Mouse (Mus musculus) Patski (cell line): ENCODE measurements around the gene Adora2a. TPM values are rescaled to one million over a fixed set of nuclear protein-coding genes. Genes with fewer than 3 reads are reported as not detected.

Source experiments
- ATAC-seq: fragments of 100-300 bp; one replicate; pipeline ENCODE4 v1.8.0; 2021
- CTCF ChIA-PET: fragments of 350-600 bp; sonication (Branson Sonifier 250); formaldehyde crosslinking; loops from one replicate; lab custom pipeline; 2022; ENCODE audit warnings: inconsistent platforms; lab: Charles Lee
- POLR2A ChIA-PET: fragments of 350-600 bp; sonication (Branson Sonifier 250); formaldehyde crosslinking; loops from one replicate; lab custom pipeline; 2022; ENCODE audit warnings: antibody characterized with exemption, inconsistent platforms; lab: Charles Lee
- DNase-seq: peaks from one replicate; pipeline ENCODE4 v3.0.0-alpha.2; 2011; ENCODE audit warnings: low read depth, low spot score
- H3K27me3 ChIP-seq: fragments of 371-371 bp; one replicate; pipeline ENCODE4 v1.5.1; 2021
- CTCF ChIP-seq: fragments of 100-300 bp; IDR thresholded peaks from one replicate; pipeline ENCODE4 v1.5.1; 2021
- in situ Hi-C: fragments of 300-500 bp; cut with MboI; formaldehyde crosslinking; loops from 3 replicates; pipeline ENCODE4 v1.11.1; 2018; ENCODE audit warnings: low pct_unique_long_range_greater_than_20kb, mixed read lengths
- polyA plus RNA-seq: library from polyadenylated mRNA; unstranded; gene quantifications from one replicate; pipeline ENCODE4 v1.2.3, GENCODE M21; 2021

Adora2a gene
- polyA plus RNA-seq, 1 experiment from 2014 or later: 0.83 TPM

DNA sequence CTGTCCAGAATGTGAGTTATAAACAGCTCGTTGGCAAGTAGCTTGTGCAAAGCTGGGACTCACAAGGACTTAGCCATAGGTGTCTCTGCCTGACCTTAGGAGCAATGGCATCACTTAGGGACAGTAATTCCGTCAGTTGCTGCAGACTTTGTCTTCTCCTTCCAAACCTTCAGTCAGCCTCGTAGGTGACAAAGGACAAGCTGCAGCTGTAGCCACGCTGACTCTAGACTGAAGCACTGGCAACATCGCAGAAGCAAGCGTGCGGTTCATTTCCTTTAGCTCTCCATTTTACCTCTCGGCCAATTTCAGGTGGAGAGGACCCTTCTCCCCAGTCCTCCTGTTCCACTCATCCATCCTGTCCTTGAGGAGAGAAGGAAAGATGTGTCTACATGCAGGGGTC lies 7.3 kb downstream of the Adora2a start:
- ATAC-seq (no peak), DNase-seq (no peak)
- no peak for TF ChIP-seq CTCF
- CTCF ChIA-PET: interaction anchor here (1.1 to 1.7 kb wide), 3 partner anchors 17 to 115 kb away, joined by 3 to 4 read pairs (median 4); no protein-coding TSS in a partner anchor
- H3K27me3 ChIP-seq: no peaks in the 10 kb centered on the region
- POLR2A ChIA-PET: no interaction called here
- in situ Hi-C loops: no loop called here

DNA sequence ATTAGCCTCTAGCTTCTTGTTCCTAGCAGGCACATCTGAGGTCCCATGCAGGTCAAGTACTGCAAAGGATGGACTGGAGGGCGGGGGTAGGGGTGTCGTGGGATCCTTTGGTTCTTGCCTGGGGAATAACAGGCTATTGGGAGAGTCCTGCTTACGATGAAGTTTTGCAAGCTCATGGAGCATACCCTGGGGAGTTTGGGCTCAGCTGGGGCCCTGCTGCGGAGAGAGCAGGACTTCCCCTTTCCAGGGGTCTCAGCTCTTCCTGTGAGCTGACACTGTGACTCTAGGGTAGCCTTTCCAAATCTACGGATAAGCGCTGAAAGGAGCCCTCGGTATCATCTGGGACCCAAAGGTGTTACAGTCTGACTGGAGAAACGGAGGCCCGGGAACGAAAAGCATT lies 7.7 kb downstream of the Adora2a start:
- ChIA-PET CTCF (interaction anchor here (1.7 kb wide), 1 partner anchor 115 kb away, joined by 4 read pairs; no protein-coding TSS in a partner anchor), POLR2A (no interaction called here)
- in situ Hi-C loops: no loop called here
- H3K27me3 ChIP-seq: no peaks in the 10 kb centered on the region
- no peak for TF ChIP-seq CTCF
- DNase-seq: no peak
- no peak for ATAC-seq

DNA sequence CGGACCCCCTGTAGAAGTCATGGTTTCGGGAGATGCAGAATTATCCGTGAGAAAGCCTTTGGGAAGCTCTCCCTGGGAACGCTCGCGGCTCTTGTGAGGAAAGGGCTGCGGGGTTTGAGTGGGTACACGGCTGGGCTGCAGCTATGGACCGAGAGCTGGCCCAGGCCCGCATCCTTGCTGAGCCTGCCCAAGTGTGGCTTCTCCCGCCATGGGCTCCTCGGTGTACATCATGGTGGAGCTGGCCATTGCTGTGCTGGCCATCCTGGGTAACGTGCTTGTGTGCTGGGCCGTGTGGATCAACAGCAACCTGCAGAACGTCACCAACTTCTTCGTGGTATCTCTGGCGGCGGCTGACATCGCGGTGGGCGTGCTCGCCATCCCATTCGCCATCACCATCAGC lies 9.1 kb downstream of the Adora2a start:
- TF ChIP-seq CTCF: no peak
- ChIA-PET CTCF (interaction anchor here (0.9 to 1.2 kb wide), 2 partner anchors 15 to 23 kb away, joined by 3 read pairs; no protein-coding TSS in a partner anchor), POLR2A (no interaction called here)
- H3K27me3 ChIP-seq: no peaks in the 10 kb centered on the region
- ATAC-seq (no peak), DNase-seq (no peak)
- in situ Hi-C loops: no loop called here

DNA sequence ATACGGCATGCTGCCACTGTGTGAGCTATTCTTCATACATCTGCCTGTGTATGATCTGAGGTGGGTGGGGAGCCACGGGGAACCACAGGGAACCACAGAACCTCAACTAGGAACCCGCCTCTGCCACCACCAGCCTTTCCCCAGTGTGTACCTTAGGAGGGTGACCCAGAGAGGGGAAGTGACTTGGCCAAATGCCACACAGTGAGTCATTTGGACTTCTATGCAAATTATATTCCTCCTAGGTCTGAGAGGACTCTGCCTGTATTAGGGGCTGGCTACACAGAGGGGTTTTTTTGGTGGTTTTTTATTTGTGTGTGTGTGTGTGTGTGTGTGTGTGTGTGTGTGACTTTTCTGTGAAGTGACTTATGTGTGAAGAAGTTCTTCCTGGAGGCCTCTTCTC lies 9.9 kb downstream of the Adora2a start:
- POLR2A ChIA-PET: no interaction called here
- H3K27me3 ChIP-seq: no peaks in the 10 kb centered on the region
- peak; percentile 60 for ATAC-seq
- TF ChIP-seq CTCF: no peak
- peak; percentile 50 for DNase-seq
- CTCF ChIA-PET: no interaction called here
- in situ Hi-C loops: no loop called here

DNA sequence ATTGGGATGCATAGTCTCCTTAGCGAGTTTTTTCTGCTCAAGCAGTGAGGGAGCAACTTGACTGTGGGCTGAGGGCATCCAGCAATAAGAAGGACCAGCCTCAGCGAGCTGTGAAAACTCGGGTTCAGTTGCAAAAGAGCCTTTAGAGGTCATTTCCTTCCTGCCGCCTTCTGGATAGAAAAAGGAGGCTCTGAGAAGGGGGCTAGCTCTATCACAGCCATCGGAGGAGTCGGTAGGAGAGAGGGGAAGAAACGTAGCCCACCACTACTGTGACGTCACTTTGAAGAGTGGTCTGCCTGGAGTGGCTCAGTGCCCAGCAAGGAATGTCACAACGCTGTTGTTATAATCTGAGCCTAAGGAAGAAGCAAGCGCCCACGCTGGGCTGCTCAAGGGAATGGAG lies 10.4 kb downstream of the Adora2a start:
- POLR2A ChIA-PET: no interaction called here
- ATAC-seq: no peak

DNA sequence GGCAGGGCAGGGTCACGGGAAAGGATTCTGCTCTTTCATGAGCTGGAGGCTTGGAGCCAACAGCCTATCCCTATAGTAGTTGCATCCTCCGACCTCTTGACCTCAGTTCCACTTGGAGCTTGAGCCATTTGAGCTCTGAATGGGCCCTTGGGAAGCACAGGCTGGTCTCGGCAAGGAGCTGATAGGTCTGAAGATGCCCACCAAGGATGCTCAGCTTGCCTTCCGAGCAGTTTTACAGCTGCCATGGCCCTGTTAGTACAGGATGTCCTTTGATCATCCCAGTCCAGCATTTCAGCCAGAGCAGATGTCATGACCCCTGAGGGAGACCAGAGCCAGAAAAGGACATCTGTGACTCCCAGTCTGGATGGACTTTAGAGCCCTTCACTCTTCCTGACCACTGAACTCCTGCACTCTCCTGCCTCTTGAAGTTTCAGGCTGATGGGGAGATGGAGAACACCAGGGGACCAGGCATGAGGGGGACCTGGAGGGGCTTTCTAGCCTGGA lies 11.6 kb downstream of the Adora2a start:
- no peak for DNase-seq

More for the DNA sequence above, 10.4 kb downstream of the Adora2a start:
- CTCF ChIA-PET: no interaction called here
- no peak for TF ChIP-seq CTCF
- H3K27me3 ChIP-seq: no peaks in the 10 kb centered on the region
- DNase-seq: no peak
- in situ Hi-C loops: no loop called here

DNA sequence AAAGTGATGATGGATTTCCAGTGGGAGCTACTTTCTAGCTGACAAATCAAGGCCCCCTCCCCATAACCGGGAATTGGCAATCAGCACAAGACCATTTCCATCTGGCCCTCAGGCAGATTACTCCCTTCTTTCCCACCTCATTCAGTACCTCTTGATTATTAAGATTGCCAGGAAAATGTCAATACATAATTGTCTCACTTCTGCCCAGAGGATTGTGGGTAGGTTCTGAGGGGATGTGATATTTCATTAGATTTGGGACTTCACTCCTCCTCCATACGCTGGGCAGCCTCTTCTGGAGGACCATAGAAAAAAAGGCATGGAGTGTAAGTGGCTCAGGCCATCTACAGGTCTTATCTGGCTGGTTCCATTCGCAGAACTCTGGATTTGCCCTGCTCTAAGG lies 15.6 kb downstream of the Adora2a start:
- DNase-seq: no peak
- no peak for ATAC-seq
- TF ChIP-seq CTCF: no peak
- ChIA-PET CTCF (no interaction called here), POLR2A (no interaction called here)
- in situ Hi-C loops: no loop called here
- no peaks in the 10 kb centered on the region for H3K27me3 ChIP-seq

More for the DNA sequence above, 11.6 kb downstream of the Adora2a start:
- POLR2A ChIA-PET: no interaction called here
- H3K27me3 ChIP-seq: no peaks in the 10 kb centered on the region
- no peak for TF ChIP-seq CTCF
- no peak for ATAC-seq
- CTCF ChIA-PET: no interaction called here
- in situ Hi-C loops: no loop called here

DNA sequence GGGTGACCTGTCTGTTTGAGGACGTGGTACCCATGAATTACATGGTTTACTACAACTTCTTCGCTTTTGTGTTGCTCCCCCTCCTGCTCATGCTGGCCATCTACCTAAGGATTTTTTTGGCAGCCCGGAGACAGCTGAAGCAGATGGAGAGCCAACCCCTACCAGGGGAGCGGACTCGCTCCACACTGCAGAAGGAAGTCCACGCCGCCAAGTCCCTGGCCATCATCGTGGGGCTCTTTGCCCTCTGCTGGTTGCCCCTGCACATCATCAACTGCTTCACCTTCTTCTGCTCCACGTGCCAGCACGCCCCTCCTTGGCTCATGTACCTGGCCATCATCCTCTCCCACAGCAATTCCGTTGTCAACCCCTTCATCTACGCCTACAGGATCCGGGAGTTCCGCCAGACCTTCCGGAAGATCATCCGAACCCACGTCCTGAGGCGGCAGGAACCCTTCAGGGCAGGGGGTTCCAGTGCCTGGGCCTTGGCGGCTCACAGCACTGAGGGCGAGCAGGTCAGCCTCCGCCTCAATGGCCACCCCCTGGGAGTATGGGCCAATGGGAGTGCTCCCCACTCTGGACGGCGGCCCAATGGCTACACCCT lies 16.6 kb downstream of the Adora2a start:
- no peaks in the 10 kb centered on the region for H3K27me3 ChIP-seq
- CTCF ChIA-PET: interaction anchor here (1.5 kb wide), 1 partner anchor 105 kb away, joined by 3 read pairs; no protein-coding TSS in a partner anchor
- DNase-seq: no peak
- TF ChIP-seq CTCF: no peak
- in situ Hi-C loops: no loop called here
- POLR2A ChIA-PET: no interaction called here
- ATAC-seq: no peak

DNA sequence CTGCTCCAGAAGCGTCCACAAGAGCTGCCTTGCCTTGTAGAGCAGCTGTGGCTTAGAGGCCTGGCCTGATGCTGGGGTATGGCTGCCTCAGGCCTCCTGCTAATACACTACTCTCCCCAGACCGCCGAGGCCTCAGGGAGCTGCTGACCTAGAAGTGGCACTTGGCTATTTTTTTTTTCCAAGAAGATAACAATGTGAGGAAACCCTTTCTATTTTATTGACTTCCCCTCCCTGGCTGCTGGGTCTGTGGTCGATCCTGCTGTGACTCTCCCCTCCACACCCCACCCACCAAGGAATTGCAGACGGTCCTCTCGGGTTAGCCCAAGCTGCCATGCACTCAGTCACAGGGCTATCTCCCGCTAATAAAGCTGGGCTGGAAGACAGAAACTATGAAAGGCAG lies 17.5 kb downstream of the Adora2a start:
- DNase-seq (no peak), ATAC-seq (no peak)
- in situ Hi-C loops: no loop called here
- TF ChIP-seq CTCF: no peak
- ChIA-PET CTCF (interaction anchor here (1.5 kb wide), 1 partner anchor 105 kb away, joined by 3 read pairs; no protein-coding TSS in a partner anchor), POLR2A (no interaction called here)
- no peaks in the 10 kb centered on the region for H3K27me3 ChIP-seq

DNA sequence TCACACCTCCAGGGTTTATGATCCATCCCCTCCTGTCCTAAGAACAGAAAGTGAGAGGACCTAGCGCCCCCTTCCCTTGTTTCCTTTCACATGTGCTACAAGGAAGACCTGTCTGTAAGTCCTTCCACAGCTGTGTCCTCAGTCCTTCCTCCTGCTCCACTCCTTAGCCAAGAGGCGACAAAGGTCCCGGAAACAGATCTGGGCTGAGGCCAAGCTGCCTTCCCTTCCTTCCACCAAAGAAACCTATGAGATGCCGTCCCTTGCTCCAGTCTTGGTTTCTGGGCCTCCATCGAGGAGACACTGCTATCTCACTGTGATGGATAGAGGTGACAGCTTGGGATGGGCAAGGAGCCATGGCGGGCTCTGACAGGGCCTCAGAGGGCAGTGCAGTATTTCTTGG lies 18.4 kb downstream of the Adora2a start:
- H3K27me3 ChIP-seq: no peaks in the 10 kb centered on the region
- TF ChIP-seq CTCF: no peak
- ChIA-PET POLR2A (no interaction called here), CTCF (interaction anchor here (1.5 kb wide), 1 partner anchor 104 kb away, joined by 3 read pairs; no protein-coding TSS in a partner anchor)
- DNase-seq (no peak), ATAC-seq (no peak)
- in situ Hi-C loops: loop anchor here (5.0 kb wide), 1 partner anchor 42 kb away; no protein-coding TSS in a partner anchor

DNA sequence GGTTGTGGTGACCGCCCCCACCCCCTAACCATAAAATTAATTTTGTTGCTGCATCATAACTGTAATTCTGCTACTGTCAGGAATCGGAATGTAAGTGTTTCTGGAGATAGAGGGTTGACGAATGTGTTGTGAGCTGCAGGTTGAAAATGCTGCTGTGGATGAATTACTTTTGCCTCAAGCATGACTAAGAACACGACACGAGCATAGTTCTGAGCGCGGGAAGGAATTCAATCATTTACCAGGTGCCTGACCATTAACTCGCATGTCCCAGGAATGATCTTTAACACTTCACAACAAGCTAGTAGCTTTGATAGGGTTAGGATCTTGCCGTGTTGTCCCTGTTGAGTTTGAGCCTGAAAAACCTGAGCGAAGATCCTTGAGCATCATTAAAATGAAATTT lies 20.6 kb downstream of the Adora2a start:
- peak; percentile 55 for ATAC-seq
- in situ Hi-C loops: loop anchor here (5.0 kb wide), 1 partner anchor 40 kb away; no protein-coding TSS in a partner anchor
- ChIA-PET CTCF (no interaction called here), POLR2A (no interaction called here)
- DNase-seq: peak; percentile 44
- no peaks in the 10 kb centered on the region for H3K27me3 ChIP-seq
- no peak for TF ChIP-seq CTCF
